Mouse (Mus musculus) stomach, embryonic 16.5 days (tissue): ENCODE measurements around the gene Gm867. TPM values are rescaled to one million over a fixed set of nuclear protein-coding genes. Genes with fewer than 3 reads are reported as not detected.

ENCODE experiments used
- ATAC-seq: fragments of 200-750 bp; cut with Nextera tagmentation; 2 replicates; pipeline ENCODE4 v1.8.0; 2017; ENCODE audit warnings: moderate number of reproducible peaks, moderate TSS enrichment; ENCODE audit not compliant: insufficient read depth, low FRiP score
- H3K27ac ChIP-seq: fragments of 300-500 bp; sonication (generic); 2 replicates; pipeline ENCODE4 v1.5.1; 2014; ENCODE audit warnings: low read length
- H3K27me3 ChIP-seq: fragments of 300-500 bp; sonication (generic); 2 replicates; pipeline ENCODE4 v1.6.1; 2014; ENCODE audit warnings: low read length, control low read depth, mixed read lengths; ENCODE audit not compliant: control insufficient read depth, insufficient read depth
- H3K36me3 ChIP-seq: fragments of 300-500 bp; sonication (generic); 2 replicates; pipeline ENCODE4 v1.6.1; 2014; ENCODE audit warnings: low read length; ENCODE audit not compliant: control insufficient read depth, insufficient read depth
- H3K4me1 ChIP-seq: fragments of 300-500 bp; sonication (generic); 2 replicates; pipeline ENCODE4 v1.6.1; 2014; ENCODE audit warnings: low read length, control low read depth, mixed read lengths; ENCODE audit not compliant: control insufficient read depth, insufficient read depth
- H3K4me2 ChIP-seq: fragments of 300-500 bp; sonication (generic); 2 replicates; pipeline ENCODE4 v1.6.1; 2014; ENCODE audit warnings: low read depth, low read length, mixed read lengths
- H3K4me3 ChIP-seq: fragments of 300-500 bp; sonication (generic); replicated peaks from 2 replicates; pipeline ENCODE4 v1.5.1; 2014; ENCODE audit warnings: mild to moderate bottlenecking, low read length
- H3K9ac ChIP-seq: fragments of 300-500 bp; sonication (generic); 2 replicates; pipeline ENCODE4 v1.6.1; 2014; ENCODE audit warnings: low read length
- H3K9me3 ChIP-seq: fragments of 300-500 bp; sonication (generic); replicated peaks from 2 replicates; pipeline ENCODE4 v1.6.1; 2016; ENCODE audit warnings: low read length, control low read depth; ENCODE audit not compliant: control insufficient read depth
- WGBS: fragments of 180-500 bp; shearing (Covaris S2); extraction: QIAGEN DNeasy Blood & Tissue Kit; methylation state at CpG from one replicate; pipeline ENCODE4 v1.1.7; 2014; 5-methylcytosine and 5-hydroxymethylcytosine counted together
- polyA plus RNA-seq: library from polyadenylated mRNA; unstranded; fragments of >200 nt; fragmentation: Nextera tagmentation; extraction: Ambion mirVana; gene quantifications from 2 replicates; pipeline ENCODE4 v1.2.1, GENCODE M21; 2015

Gm867 gene
- polyA plus RNA-seq, 1 experiment from 2014 or later: 0.75 TPM

DNA sequence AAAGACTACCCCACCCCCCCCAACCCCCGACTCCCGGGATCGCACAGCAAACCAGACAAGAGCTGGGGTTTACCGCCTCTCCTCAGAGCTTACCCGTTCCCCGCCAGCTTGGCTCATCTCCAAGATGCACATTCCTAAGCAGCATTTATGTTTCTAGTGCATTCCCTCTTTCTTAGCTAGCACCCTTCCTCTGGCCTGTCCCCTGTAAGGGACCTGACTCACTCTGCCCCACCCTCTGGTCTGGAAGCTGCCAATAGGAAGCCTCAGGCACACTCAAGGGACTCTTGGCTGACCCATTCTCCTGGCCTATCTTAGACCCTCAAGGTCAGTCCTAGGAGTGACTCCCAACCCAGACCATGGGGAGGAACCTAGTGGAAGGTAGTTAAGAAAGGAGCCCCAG, 10.2 kb downstream of the Gm867 start:
- H3K4me1 ChIP-seq: peaks cover 28% of the 10 kb centered on the region
- H3K27ac ChIP-seq: no peak overlapping the region
- ATAC-seq: peak; percentile 14

DNA sequence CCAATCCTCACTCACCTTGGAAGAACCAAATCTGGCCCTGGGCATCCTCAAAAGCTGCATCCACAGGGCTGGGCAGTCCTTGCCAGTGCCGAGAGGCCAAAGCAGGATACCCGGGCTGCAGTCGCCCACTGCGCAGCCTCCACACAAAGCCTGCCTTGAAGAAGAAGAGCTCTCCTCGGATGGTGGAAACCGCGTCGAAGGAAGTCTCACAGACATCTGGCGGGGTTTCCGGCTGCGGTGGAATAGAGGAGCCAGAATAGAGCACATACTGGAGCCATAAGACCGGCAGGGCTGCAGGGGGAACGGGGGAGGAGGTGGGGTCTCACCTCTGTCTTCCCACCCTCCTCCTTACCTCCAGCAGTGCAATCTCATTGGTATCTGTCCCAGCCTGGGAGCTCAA, 14.1 kb downstream of the Gm867 start:
- no peak for ATAC-seq
- Histone ChIP-seq H3K9me3 (no peaks in the 10 kb centered on the region), H3K4me3 (no peak overlapping the region), H3K4me2 (no peak overlapping the region), H3K27me3 (no peaks in the 10 kb centered on the region; the same call in 1 of the 2 replicates), H3K27ac (no peak overlapping the region), H3K9ac (peak overlapping the region; percentile 40; the same call in 1 of the 2 replicates), H3K36me3 (0 out of 2 replicates have a peak, but pooled peaks cover 4% of the 10 kb centered on the region), H3K4me1 (peaks cover 24% of the 10 kb centered on the region)
- WGBS: 77% methylated on average over 13 of the region's 13 CpGs

More for the DNA sequence above, 10.2 kb downstream of the Gm867 start:
- H3K4me3 ChIP-seq: no peak overlapping the region
- 0 out of 2 replicates have a peak, but pooled peaks cover 3% of the 10 kb centered on the region for H3K36me3 ChIP-seq
- no peaks in the 10 kb centered on the region; the same call in 1 of the 2 replicates for H3K27me3 ChIP-seq
- H3K9me3 ChIP-seq: no peaks in the 10 kb centered on the region
- peak overlapping the region; percentile 99 for H3K4me2 ChIP-seq
- 12% methylated on average over 6 of the region's 6 CpGs for WGBS
- peak overlapping the region; percentile 41; the same call in 1 of the 2 replicates for H3K9ac ChIP-seq

DNA sequence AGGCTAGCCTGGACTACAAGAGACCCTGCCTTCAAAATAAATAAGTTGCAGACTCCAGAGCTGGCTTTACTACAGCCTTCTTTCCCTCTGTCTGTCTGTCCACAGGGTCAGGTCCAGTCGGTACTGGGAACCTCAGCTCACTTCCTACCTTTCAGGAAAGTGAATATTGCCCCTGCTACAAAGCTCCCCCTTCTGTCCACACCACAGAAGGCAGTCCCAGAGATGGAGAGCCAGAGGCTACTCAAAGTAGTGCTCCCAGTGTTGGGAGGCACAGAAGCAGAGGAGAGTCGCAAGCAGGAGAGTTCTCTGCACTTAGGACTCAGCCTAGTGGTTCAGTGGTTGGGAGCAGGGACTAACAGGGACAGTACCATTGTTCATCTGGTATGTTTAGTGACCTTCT, 16.1 kb downstream of the Gm867 start:
- Histone ChIP-seq H3K9ac (no peak overlapping the region), H3K36me3 (0 out of 2 replicates have a peak, but pooled peaks cover 4% of the 10 kb centered on the region), H3K4me3 (no peak overlapping the region), H3K27ac (no peak overlapping the region), H3K4me1 (peaks cover 20% of the 10 kb centered on the region), H3K4me2 (no peak overlapping the region), H3K9me3 (no peaks in the 10 kb centered on the region), H3K27me3 (no peaks in the 10 kb centered on the region)
- 69% methylated on average over 2 of the region's 2 CpGs for WGBS
- no peak for ATAC-seq

DNA sequence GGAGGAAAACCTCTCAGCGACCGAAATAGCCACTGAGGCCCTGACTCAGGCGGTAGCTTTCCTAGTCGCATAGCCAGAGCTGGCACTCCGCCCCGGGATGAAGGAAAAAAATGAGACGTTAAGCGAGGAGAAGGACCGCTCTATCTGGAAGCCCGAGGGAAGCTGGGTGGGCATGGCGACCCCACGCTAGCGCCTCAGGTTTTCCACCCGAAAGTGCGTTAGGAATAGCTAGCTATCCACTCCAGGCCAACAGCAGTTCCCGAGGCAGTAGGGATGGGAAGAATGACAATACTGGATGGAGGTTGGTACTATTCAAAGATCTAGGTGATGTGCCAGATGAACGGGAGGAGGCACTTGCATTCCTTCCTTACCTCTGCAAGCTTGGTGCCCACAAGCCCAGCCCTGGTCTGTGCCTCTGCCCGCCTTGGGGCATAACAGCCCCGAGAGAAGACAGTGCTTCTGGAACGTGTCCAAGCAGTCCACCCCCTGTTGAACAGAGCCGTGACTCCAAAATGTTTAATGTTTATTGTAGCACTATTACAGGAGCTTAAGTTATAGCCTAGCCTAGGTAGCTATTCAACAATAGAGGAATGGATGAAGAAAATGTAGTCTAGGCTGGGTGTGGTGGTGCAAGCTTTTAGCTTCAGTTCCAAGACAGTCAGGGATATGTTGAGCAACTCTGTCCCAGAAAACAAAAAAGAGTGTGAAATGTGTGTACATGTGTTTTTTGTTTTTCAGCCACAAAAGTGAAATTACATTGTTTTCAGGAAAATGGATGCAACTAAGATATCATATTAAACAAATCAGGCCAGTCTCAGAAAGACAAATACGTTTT, 18.5 kb downstream of the Gm867 start:
- no peaks in the 10 kb centered on the region for H3K9me3 ChIP-seq
- no peaks in the 10 kb centered on the region for H3K27me3 ChIP-seq
- H3K36me3 ChIP-seq: 0 out of 2 replicates have a peak, but pooled peaks cover 4% of the 10 kb centered on the region
- 4% methylated on average over 22 of the region's 22 CpGs for WGBS
- peak overlapping the region; percentile 93 for H3K27ac ChIP-seq
- peak overlapping the region; percentile 96 for H3K4me3 ChIP-seq
- 0 out of 2 replicates have a peak, but pooled peaks have one; percentile 27 for ATAC-seq
- H3K4me1 ChIP-seq: peaks cover 20% of the 10 kb centered on the region
- H3K4me2 ChIP-seq: peak overlapping the region; percentile 94
- peak overlapping the region; percentile 97 for H3K9ac ChIP-seq

DNA sequence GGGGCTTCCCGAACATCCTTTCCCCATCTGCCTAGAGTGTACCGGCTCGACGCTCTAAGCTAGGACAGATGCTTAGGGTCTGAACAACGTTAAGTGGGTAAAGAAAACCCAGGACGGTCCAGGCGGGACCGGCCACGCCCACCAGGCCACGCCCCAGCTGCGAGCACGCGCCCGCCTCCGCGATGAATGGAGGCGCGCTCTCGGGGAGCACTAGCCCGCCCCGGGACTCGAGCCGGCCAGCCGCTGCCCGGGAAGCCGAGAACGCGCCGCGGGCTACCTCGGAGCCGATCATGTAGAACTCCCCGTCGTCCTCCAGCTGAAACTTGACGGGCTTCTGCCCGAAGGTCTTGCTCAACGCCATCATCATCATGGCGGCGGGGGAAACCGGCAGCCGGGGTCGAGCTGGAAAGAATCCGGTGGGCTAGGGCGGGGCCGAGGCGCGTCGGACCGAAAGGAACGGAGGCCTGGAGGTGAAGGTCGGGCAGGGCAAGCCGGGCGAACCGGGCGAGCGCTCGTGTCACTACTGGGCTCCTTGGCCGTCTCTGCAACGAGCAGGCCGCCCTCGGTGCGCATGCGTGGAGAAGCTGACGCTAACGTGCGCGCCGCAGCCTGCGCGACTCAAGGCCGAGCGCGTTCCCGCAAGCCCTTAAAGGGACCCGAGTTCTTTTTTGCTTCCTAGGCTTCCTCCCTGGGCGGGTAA, 19.3 kb downstream of the Gm867 start, which contains the start of gene Smarcb1:
TSS of gene Smarcb1 (minus strand) at position 592 of the 700 bp plus-strand sequence.
- H3K27ac ChIP-seq: peak within 1 kb of the TSS; percentile 93
- peak within 1 kb of the TSS; percentile 97 for H3K9ac ChIP-seq
- H3K4me1 ChIP-seq: peaks cover 20% of the 10 kb centered on the region
- H3K27me3 ChIP-seq: no peaks in the 10 kb centered on the region
- peak within 1 kb of the TSS; percentile 96 for H3K4me3 ChIP-seq
- ATAC-seq: peak; percentile 92
- WGBS: 0% methylated on average over 76 of the region's 76 CpGs
- peaks cover 8% of the 10 kb centered on the region; the same call in 1 of the 2 replicates for H3K36me3 ChIP-seq
- no peaks in the 10 kb centered on the region for H3K9me3 ChIP-seq
- peak within 1 kb of the TSS; percentile 94 for H3K4me2 ChIP-seq

DNA sequence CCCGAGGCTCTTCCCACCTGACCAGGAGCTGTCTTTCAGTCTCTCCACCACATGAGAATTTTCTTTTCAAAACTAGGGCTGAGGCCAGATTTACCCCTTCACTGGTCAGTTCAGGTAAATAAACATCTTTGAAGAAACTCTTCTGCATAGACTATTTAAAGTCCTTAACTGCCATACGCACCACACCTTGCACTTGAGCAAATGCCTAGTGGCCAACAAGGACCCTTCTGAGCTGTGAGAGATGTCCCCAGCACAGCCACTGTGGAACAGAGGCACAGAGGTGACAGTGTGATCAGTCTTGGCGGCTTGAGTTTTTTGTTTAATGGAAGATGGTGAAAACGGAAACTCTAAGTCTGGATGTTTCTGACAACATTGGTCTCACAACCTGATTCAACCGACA, 21.4 kb downstream of the Gm867 start:
- no peak for ATAC-seq
- Histone ChIP-seq H3K4me2 (no peak overlapping the region), H3K27me3 (no peaks in the 10 kb centered on the region), H3K9me3 (no peaks in the 10 kb centered on the region), H3K4me1 (peaks cover 20% of the 10 kb centered on the region), H3K27ac (no peak overlapping the region), H3K4me3 (no peak overlapping the region), H3K36me3 (peaks cover 4% of the 10 kb centered on the region; the same call in 1 of the 2 replicates), H3K9ac (no peak overlapping the region)
- 73% methylated on average over 5 of the region's 5 CpGs for WGBS

DNA sequence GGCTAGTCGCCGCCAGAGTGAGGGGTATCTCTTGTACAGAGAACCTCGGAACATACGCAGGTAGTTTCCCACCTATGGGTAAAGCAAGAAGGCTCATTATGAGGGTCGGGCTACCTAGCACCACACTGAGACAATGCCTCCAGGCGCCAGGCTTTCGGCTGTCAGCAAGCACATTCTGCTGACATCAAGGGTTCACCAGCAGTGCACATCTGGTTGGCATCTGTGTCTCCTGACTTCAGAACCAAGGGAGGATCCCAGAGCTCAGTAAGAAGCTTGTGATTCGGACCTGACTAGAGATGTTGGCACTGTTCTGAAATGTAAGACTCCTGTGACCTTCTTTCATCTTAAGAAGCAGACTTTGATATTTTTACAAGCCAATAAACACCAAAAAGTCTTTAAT, 23.6 kb downstream of the Gm867 start:
- H3K27ac ChIP-seq: no peak overlapping the region
- ATAC-seq: no peak
- no peak overlapping the region for H3K9ac ChIP-seq
- H3K4me2 ChIP-seq: no peak overlapping the region
- H3K4me1 ChIP-seq: peaks cover 10% of the 10 kb centered on the region
- H3K36me3 ChIP-seq: peaks cover 7% of the 10 kb centered on the region; the same call in 1 of the 2 replicates
- H3K4me3 ChIP-seq: no peak overlapping the region
- H3K27me3 ChIP-seq: no peaks in the 10 kb centered on the region
- H3K9me3 ChIP-seq: no peaks in the 10 kb centered on the region
- WGBS: 87% methylated on average over 8 of the region's 8 CpGs

DNA sequence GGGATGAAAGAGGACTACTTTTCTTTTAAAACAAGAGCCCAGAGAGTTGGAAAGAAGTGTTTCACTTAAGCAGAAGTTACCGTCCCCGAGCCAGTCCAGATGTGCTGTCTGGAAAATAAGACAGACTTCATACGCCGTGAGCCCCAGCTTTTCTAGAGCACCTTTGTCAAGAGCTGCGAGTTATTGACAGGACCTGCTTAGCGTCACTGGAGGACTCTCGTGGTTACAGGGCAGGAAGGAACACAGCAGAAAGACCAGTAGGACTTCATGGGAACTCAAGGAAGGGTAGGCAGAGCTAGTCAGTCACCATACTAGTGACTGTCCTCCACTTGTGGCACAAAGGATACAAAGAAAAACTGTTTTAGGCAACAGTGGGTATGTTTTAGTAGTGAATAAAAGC, 24.9 kb downstream of the Gm867 start:
- Histone ChIP-seq H3K36me3 (peaks cover 13% of the 10 kb centered on the region), H3K4me1 (peaks cover 8% of the 10 kb centered on the region), H3K27ac (no peak overlapping the region), H3K4me2 (no peak overlapping the region), H3K4me3 (no peak overlapping the region), H3K9me3 (no peaks in the 10 kb centered on the region), H3K27me3 (no peaks in the 10 kb centered on the region), H3K9ac (no peak overlapping the region)
- 73% methylated on average over 7 of the region's 7 CpGs for WGBS
- no peak for ATAC-seq
